Mouse (Mus musculus): ENCODE results near the gene Dhps. TPM values are rescaled to one million over a fixed set of nuclear protein-coding genes. Genes with fewer than 3 reads are reported as not detected.
"Not testable (repeated sequence)": the region's sequence is repeated elsewhere in the genome, so short reads cannot be mapped to it uniquely, and the experiment has no call there.

Gene Dhps
- polyA plus RNA-seq, 1 experiment from 2014 or later, result 91.4 TPM

DNA sequence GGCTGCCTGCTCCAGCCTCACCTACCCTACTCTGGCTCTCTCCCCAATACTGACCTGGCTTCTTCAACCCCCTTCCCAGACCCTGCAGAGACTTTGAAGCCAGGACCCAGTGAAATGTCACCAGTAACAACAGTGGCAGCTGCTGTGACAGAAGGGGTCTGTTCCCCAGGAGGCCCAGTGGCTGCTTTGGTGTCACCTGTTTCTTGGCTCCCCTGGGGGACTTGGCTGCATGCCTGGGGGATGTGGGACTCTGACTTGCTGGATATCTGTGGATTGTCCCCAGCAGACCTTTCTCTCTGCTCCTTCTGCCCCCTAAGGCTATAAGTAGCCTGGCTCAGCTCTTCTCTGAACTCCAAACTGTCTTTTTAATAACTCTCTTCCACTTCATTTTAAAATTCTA is 3.6 kb upstream of the Dhps start, which contains the start of gene Gm5741:
Gene Gm5741, minus strand, starts transcription at position 1 of the 400 bp plus-strand sequence.
- Histone ChIP-seq H3K9ac (replicated peaks) (no peak within 1 kb of the TSS), H3K36me3 (peaks cover 24% of the 10 kb centered on the region; the same call in 1 of the 2 replicates), H3K4me3 (no peak within 1 kb of the TSS), H3K4me1 (peaks cover 18% of the 10 kb centered on the region), H3K27me3 (no peaks in the 10 kb centered on the region), H3K4me2 (replicated peaks) (no peak within 1 kb of the TSS), H3K27ac (replicated peaks) (no peak within 1 kb of the TSS), H3K9me3 (no peaks in the 10 kb centered on the region)
- ATAC-seq (replicated peaks), result no peak

DNA sequence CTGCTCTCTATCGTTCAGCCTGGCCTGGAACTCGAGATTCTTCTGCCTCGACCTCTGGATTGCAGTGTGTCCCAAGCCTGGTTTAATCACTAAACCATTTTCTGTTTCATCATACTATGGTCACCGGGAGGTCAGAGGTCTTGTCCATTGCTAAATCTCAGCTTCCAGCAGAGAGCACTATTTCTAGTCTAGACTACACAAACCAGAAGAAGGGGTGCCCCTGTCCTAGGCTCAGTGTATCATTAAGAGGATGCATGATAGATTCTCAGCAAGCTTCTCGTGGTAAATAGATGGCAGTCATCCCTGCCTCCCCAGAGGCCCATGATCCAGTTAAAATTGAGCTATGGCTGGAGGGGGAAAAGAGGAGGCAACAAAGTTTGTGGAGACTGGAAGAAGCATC is 516 bp upstream of the Dhps start:
- Histone ChIP-seq H3K4me3 (peak overlapping the region; percentile 81), H3K27ac (replicated peaks) (peak overlapping the region; percentile 96), H3K36me3 (peaks cover 42% of the 10 kb centered on the region), H3K27me3 (no peaks in the 10 kb centered on the region), H3K4me1 (peaks cover 21% of the 10 kb centered on the region), H3K9me3 (no peaks in the 10 kb centered on the region), H3K9ac (replicated peaks) (peak overlapping the region; percentile 71; the same call in 1 of the 2 replicates), H3K4me2 (replicated peaks) (peak overlapping the region; percentile 57)
- ATAC-seq (replicated peaks), result no peak
- 82% methylated on average over 5 of the region's 5 CpGs for WGBS

DNA sequence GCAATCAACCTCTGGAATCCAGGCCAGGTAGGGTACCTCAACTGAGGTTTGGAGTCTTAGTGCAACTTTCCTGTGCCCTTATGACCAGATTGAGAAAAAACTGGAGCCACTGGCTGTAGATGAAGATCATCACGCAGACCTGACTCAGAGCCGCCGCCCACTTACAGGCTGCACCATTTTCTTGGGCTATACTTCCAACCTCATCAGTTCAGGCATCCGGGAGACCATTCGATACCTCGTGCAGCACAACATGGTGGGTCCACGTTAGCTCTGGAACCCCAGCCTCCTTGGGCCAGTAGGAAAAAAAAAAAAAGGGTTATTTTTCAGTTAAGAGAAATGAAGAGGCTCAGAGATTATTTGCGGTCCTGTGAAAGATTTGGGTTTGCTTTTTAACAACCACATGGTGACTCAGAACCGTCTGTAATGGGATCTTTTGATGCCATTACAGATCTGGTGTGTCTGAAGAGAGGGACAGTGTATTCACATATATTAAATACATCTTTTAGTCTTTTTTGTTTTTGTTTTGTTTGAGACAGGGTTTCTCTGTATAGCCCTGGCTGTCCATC is 890 bp downstream of the Dhps start:
- no peaks in the 10 kb centered on the region for H3K9me3 ChIP-seq
- H3K4me1 ChIP-seq, result peaks cover 21% of the 10 kb centered on the region
- ATAC-seq (replicated peaks), result peak; percentile 5; the same call in 1 of the 2 replicates
- H3K27me3 ChIP-seq, result no peaks in the 10 kb centered on the region
- WGBS, result 44% methylated on average over 9 of the region's 9 CpGs
- H3K36me3 ChIP-seq, result peaks cover 43% of the 10 kb centered on the region
- H3K4me2 ChIP-seq (replicated peaks), result peak overlapping the region; percentile 57
- H3K27ac ChIP-seq (replicated peaks), result peak overlapping the region; percentile 96
- peak overlapping the region; percentile 81 for H3K4me3 ChIP-seq
- H3K9ac ChIP-seq (replicated peaks), result peak overlapping the region; percentile 71

DNA sequence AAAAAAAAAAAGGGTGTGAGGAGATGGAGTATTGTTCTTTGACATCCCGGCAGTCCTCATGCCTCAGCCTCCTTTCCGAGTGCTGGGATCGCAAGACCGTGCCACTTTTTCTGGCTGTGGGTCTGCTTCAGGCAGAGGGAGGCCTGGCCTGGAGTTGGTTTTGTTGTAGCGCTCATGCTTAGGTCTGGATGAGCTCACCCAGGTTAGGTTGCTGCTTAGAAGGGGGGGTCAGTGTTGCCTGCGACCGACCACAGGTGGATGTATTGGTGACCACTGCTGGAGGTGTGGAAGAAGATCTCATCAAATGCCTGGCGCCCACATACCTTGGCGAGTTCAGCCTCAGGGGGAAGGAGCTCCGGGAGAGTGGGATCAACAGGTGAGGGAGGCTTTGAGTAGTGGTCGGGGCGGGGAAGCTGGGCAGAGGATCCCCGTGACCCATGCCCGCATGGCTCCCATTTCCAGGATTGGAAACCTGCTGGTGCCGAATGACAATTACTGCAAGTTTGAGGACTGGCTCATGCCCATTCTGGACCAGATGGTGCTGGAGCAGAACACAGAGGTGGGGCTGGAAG is 1.6 kb downstream of the Dhps start:
- no peaks in the 10 kb centered on the region for H3K27me3 ChIP-seq
- H3K4me1 ChIP-seq, result peaks cover 21% of the 10 kb centered on the region
- no peak for ATAC-seq (replicated peaks)
- no peak overlapping the region for H3K4me3 ChIP-seq
- H3K9ac ChIP-seq (replicated peaks), result no peak overlapping the region
- no peak overlapping the region for H3K4me2 ChIP-seq (replicated peaks)
- H3K36me3 ChIP-seq, result peaks cover 43% of the 10 kb centered on the region
- no peak overlapping the region for H3K27ac ChIP-seq (replicated peaks)
- no peaks in the 10 kb centered on the region for H3K9me3 ChIP-seq
- 94% methylated on average over 15 of the region's 15 CpGs for WGBS

DNA sequence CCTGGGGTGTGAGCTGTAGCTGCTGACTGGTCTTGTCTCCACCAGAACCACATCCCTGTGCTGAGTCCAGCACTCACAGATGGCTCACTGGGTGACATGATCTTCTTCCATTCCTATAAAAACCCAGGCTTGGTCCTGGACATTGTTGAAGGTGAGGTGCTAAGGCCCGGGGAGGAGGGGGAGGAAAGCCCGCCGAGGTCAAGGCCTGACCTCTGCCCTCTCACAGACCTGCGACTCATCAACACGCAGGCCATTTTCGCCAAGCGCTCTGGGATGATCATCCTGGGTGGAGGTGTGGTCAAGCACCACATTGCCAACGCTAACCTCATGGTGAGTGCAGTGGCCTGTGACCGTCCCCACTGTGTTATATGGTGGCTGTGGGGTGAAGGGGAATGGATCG is 2.6 kb downstream of the Dhps start:
- ATAC-seq (replicated peaks), result no peak
- Histone ChIP-seq H3K9ac (replicated peaks) (no peak overlapping the region), H3K27me3 (no peaks in the 10 kb centered on the region), H3K36me3 (peaks cover 42% of the 10 kb centered on the region), H3K9me3 (no peaks in the 10 kb centered on the region), H3K4me1 (peaks cover 21% of the 10 kb centered on the region), H3K27ac (replicated peaks) (no peak overlapping the region), H3K4me2 (replicated peaks) (no peak overlapping the region), H3K4me3 (no peak overlapping the region)
- WGBS, result 92% methylated on average over 10 of the region's 10 CpGs

DNA sequence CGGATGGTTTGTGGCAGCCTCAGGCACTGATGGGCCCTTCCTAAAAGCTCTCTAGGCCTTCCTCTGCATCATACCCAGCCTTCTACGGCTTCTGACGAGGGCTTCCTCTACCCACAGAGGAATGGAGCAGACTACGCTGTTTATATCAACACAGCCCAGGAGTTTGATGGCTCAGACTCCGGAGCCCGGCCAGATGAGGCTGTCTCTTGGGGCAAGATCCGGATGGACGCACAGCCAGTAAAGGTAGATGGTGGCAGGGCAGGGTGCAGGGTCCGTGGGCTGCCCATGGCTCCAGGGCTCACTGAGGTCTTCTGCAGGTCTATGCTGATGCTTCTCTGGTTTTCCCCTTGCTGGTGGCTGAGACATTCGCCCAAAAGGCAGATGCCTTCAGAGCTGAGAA is 3.1 kb downstream of the Dhps start:
- H3K9ac ChIP-seq (replicated peaks), result no peak overlapping the region
- H3K4me1 ChIP-seq, result peaks cover 25% of the 10 kb centered on the region
- H3K27me3 ChIP-seq, result no peaks in the 10 kb centered on the region
- no peak overlapping the region for H3K4me3 ChIP-seq
- no peak overlapping the region for H3K4me2 ChIP-seq (replicated peaks)
- WGBS, result 93% methylated on average over 10 of the region's 10 CpGs
- H3K27ac ChIP-seq (replicated peaks), result no peak overlapping the region
- ATAC-seq (replicated peaks), result no peak
- H3K36me3 ChIP-seq, result peaks cover 42% of the 10 kb centered on the region
- no peaks in the 10 kb centered on the region for H3K9me3 ChIP-seq

DNA sequence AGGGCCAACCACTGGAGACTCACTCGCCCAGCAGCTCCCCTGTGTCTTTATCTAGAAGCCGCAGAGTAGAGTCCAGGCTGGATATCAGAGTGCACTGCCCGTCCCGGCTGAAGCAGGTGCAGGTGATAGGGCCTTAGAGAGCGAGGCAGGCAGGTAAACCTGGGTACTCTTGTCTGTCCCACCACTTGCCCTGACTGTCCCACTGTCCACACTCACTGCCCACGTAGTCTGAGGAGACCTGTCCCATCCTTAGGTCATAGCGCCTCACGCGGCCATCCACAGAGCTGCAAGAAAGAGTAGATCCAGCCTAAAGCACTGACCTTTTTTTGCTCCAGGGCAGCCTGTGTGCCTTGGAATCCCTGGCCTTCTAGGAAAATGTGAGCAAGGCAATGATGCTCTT is 4.4 kb downstream of the Dhps start:
- H3K4me1 ChIP-seq, result peaks cover 25% of the 10 kb centered on the region
- no peak overlapping the region for H3K27ac ChIP-seq (replicated peaks)
- H3K9ac ChIP-seq (replicated peaks), result no peak overlapping the region
- ATAC-seq (replicated peaks), result no peak
- 74% methylated on average over 9 of the region's 9 CpGs for WGBS
- no peak overlapping the region for H3K4me3 ChIP-seq
- H3K4me2 ChIP-seq (replicated peaks), result no peak overlapping the region
- H3K27me3 ChIP-seq, result no peaks in the 10 kb centered on the region
- peaks cover 42% of the 10 kb centered on the region for H3K36me3 ChIP-seq
- no peaks in the 10 kb centered on the region for H3K9me3 ChIP-seq

DNA sequence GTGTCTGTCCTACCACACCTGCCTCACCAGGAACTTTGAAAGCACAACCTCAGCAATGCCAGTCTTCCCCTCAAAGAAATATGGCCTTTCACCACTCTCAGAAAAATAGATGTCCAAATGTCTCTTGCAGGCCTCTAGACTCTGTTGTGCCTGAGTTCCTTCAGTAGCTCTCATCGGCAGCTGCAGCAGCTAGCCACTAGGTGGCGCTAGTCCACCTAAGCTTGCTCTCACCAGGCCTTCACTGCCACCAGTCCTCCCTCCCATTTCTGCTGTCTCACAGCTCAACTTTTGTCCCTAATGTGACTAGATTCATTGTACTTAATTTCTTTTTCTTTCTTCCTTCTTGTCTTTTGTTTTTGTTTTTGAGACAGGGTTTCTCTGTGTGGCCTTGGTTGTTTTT is 5.4 kb downstream of the Dhps start:
- Histone ChIP-seq H3K36me3 (peaks cover 42% of the 10 kb centered on the region), H3K27me3 (no peaks in the 10 kb centered on the region), H3K4me3 (no peak overlapping the region), H3K9me3 (no peaks in the 10 kb centered on the region), H3K9ac (replicated peaks) (no peak overlapping the region), H3K4me2 (replicated peaks) (no peak overlapping the region), H3K4me1 (peaks cover 30% of the 10 kb centered on the region), H3K27ac (replicated peaks) (peak overlapping the region; percentile 43; the same call in 1 of the 2 replicates)
- ATAC-seq (replicated peaks), result 0 out of 2 replicates have a peak, but pooled peaks have one; percentile 30
- WGBS, result 0% methylated on average over 2 of the region's 2 CpGs

DNA sequence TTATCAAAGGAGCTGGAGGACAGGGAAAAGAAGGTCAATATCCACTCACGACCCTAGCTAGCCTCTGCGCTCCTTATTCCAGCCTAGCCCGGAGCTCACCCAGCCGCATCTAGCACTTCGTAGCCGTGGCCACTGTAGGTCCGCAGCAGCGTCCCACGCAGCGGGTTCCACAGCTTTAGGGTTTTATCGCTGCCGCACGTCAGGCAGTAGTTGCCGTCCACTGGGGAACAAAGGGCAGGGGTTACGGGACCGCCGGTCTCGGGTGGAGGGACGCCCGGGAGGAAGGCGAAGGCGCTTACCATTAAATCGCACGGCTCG is 8.6 kb downstream of the Dhps start:
- Histone ChIP-seq H3K4me2 (replicated peaks) (peak overlapping the region; percentile 96), H3K27ac (replicated peaks) (peak overlapping the region; percentile 69), H3K36me3 (peaks cover 24% of the 10 kb centered on the region), H3K4me3 (peak overlapping the region; percentile 77), H3K9ac (replicated peaks) (peak overlapping the region; percentile 86), H3K4me1 (peaks cover 37% of the 10 kb centered on the region), H3K9me3 (no peaks in the 10 kb centered on the region), H3K27me3 (no peaks in the 10 kb centered on the region)
- ATAC-seq (replicated peaks), result no peak
- under 1% methylated on average over 25 of the region's 25 CpGs for WGBS

DNA sequence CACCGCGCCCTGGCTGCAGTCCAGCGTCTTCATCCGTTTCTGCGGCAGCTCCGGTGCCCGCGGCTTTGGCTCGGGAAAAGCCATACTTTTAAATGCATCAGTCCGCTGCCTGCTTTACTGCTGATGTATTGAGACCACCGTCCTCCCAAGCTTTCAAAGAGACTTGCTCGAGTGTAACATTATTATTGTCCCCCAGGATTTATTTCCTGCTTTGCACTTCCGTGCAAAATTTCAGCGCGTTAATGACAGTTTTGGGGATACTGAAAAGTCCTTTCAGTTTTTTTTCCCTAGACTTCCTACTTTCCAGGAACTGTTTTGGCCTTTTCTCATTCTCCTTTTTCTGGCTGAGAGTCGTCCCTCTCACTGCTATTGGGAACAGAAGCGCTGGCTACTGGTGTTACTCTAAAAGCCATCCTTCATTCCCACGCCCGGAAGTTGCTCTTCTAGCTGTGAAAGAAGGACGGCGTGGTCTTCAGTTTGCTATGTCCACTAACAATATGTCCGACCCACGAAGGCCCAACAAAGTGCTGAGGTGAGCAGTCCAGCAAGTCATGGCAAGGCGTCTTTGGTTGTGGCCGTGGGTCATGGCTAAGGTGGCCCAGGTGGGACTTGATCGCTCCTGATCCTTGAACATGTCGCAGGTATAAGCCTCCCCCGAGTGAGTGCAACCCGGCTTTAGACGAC is 9.1 kb downstream of the Dhps start, which contains the start of gene Wdr83os:
Gene Wdr83os, plus strand, starts transcription at position 209 of the 684 bp plus-strand sequence.
- Histone ChIP-seq H3K9ac (replicated peaks) (peak within 1 kb of the TSS; percentile 86), H3K27ac (replicated peaks) (peak within 1 kb of the TSS; percentile 69), H3K4me3 (peak within 1 kb of the TSS; percentile 77), H3K36me3 (peaks cover 20% of the 10 kb centered on the region), H3K9me3 (no peaks in the 10 kb centered on the region), H3K27me3 (no peaks in the 10 kb centered on the region), H3K4me1 (peaks cover 37% of the 10 kb centered on the region), H3K4me2 (replicated peaks) (peak within 1 kb of the TSS; percentile 96)
- WGBS, result 1% methylated on average over 28 of the region's 30 CpGs
- peak; percentile 8; the same call in 1 of the 2 replicates for ATAC-seq (replicated peaks)

DNA sequence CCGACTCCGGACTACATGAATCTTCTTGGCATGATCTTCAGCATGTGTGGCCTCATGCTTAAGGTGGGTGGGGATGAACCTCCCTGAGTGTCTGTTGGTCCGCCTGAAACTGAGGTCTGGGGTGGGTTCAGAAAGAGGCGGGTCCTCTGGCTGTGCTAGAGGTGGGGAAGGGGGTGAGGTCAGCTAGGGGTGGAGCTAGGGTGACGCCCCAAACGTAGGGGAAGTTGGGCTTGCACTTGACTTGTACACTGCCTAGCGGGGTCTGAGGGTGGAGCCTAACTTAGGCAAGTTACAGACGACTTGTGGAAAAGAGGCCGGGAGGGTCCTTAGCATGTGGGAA is 9.6 kb downstream of the Dhps start, which contains the start of gene Wdr83:
Gene Wdr83, minus strand, starts transcription at position 91 of the 340 bp plus-strand sequence.
- Histone ChIP-seq H3K4me2 (replicated peaks) (peak within 1 kb of the TSS; percentile 96), H3K36me3 (peaks cover 19% of the 10 kb centered on the region), H3K27ac (replicated peaks) (peak within 1 kb of the TSS; percentile 69), H3K4me3 (peak within 1 kb of the TSS; percentile 77), H3K27me3 (no peaks in the 10 kb centered on the region), H3K4me1 (peaks cover 37% of the 10 kb centered on the region), H3K9me3 (no peaks in the 10 kb centered on the region), H3K9ac (replicated peaks) (peak within 1 kb of the TSS; percentile 86)
- ATAC-seq (replicated peaks), result peak; percentile 30; the same call in 1 of the 2 replicates
- WGBS, result 3% methylated on average over 9 of the region's 9 CpGs

DNA sequence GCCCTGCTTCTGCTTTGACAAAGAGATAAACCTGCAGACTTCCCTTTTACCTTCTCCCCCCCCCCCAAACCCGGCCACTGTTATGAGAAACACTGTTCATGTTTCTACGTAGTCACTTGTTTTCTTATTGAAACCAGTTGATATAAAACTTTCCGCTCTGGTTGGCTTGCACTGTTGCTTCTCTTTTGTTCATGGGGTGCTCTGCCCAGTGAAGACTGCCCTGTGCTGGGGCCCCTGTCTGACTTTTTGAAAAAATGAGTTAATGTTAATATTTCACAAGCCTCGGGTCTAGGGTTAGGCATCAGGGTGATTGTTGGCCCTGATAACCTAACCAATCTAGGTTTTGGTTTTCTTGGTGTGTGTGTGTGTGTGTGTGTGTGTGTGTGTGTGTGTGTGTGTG is 10.6 kb downstream of the Dhps start:
- not testable (repeated sequence) for H3K9ac ChIP-seq (replicated peaks); H3K27me3 ChIP-seq; H3K9me3 ChIP-seq; H3K27ac ChIP-seq (replicated peaks); H3K4me3 ChIP-seq; ATAC-seq (replicated peaks)
- WGBS, result 97% methylated on average over 4 of the region's 4 CpGs
- 0 out of 2 replicates have a peak overlapping the region, but pooled peaks have one; percentile 96 for H3K4me2 ChIP-seq (replicated peaks)
- peaks cover 37% of the 10 kb centered on the region for H3K4me1 ChIP-seq
- peaks cover 17% of the 10 kb centered on the region for H3K36me3 ChIP-seq

Measured in forebrain, embryonic 15.5 days (tissue).